Mouse (Mus musculus): ENCODE results near the gene D630039A03Rik.

The D630039A03Rik gene

DNA sequence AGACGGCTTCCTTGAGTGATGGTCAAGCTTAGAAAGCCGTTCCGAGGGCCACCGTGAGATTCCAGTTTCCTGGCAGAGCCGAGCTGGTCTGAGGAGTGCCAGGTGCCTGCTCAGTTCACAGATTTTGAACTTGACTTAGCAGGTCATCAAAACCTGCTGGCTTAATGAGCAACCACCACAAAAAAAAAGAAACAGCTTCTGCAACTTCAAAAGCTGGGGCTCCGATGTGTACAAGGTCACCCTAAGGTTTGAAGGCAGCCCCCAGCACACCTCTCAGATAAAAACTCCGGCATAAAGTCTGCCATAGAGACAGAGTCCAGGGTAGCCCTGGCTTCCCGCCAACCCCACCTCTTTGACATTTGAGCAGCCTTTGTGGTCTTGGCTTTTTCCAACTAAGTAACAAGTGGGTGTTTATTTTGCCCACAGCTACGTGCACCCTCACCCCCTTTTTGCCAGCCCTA, at the start of gene D630039A03Rik:
D630039A03Rik (minus strand) TSS at position 97 of the 461 bp plus-strand sequence.
- in situ Hi-C loops (cut with MboI, MseI): loop anchor here (10.0 kb wide), 1 partner anchor 1079 kb away; the partner anchor contains the start of gene Dnajc25

DNA sequence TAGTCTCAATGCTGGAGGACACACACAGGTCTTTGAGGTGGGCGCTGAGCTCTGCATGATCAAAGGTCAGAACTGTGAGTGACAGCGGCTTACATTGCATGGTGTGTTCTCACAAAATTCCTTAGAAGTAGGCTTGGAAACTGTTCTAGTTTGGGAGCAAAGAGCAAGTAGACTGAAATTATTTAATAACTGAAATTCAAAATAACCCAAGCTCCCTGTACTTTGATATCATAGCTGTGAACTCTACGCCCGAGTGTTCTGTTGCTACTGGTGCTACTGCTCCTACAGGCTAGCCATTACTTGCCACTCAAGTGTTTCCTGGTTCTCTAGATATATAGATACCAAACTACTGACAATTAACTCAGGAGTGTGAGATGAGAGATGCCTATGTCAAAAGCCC, 49.4 kb upstream of the D630039A03Rik start:
- in situ Hi-C loops (cut with MboI, MseI): loop anchor here (5.0 kb wide), 1 partner anchor 67 kb away; no protein-coding TSS in a partner anchor

GRCm38 (mm10) chr4:57964143-57964542, 48.0 kb upstream of the D630039A03Rik start:
- in situ Hi-C loops (cut with MboI, MseI): no loop called here

DNA sequence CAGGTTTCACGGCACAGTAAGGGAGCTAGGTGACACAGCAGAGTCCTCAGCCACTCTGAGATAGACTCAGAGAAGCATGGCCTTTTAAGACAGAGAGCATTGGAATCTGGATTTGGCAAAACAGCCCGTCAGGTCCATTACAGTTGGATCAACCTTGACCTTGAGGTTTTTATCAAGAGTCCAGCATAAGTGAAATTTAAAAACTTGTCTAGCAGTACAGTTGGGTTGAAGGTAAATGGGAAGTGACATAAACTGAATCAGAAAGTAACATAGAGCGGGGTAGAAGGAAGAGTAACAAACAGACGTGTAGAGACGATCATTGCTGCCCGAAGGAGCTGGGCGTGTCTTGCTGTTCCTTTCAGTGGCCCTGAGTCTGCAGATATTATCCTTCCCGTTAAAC, 43.0 kb upstream of the D630039A03Rik start:
- in situ Hi-C loops (cut with MboI, MseI): no loop called here

GRCm38 (mm10) chr4:57958098-57958497, 42.0 kb upstream of the D630039A03Rik start:
- in situ Hi-C loops (cut with MboI, MseI): no loop called here

- in situ Hi-C loops (cut with MboI, MseI): no loop called here
These were observed 41.3 kb upstream of the D630039A03Rik start for GRCm38 (mm10) chr4:57957200-57958085.

GRCm38 (mm10) chr4:57956029-57956960, 40.2 kb upstream of the D630039A03Rik start, which contains the start of gene Txn1:
Gene Txn1, minus strand, starts transcription at chr4:57956411.
- in situ Hi-C loops (cut with MboI, MseI): no loop called here

GRCm38 (mm10) chr4:57955544-57955958, 39.5 kb upstream of the D630039A03Rik start:
- in situ Hi-C loops (cut with MboI, MseI): no loop called here

GRCm38 (mm10) chr4:57954991-57955390, 38.9 kb upstream of the D630039A03Rik start:
- in situ Hi-C loops (cut with MboI, MseI): no loop called here

DNA sequence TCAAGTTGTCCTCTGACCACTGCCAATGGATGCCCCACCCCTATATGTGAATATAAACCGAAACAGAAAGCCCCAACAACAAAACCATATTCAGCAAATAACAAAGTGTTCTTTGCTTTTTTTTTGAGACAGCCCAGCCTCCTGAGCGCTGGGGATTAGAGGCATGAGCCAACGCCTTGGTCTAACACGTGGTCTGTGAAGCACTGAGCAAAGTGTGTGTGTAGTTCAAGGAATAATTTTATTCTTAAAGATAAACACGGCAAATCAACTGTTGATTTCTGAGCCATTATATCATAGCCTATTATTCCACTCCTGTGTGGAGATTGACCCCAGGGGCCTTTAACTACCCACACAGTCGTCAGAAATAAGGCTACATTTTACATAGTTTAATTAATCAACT, 38.5 kb upstream of the D630039A03Rik start:
- in situ Hi-C loops (cut with MboI, MseI): no loop called here

- in situ Hi-C loops (cut with MboI, MseI): no loop called here
These were observed 37.7 kb upstream of the D630039A03Rik start for GRCm38 (mm10) chr4:57953796-57954195.

DNA sequence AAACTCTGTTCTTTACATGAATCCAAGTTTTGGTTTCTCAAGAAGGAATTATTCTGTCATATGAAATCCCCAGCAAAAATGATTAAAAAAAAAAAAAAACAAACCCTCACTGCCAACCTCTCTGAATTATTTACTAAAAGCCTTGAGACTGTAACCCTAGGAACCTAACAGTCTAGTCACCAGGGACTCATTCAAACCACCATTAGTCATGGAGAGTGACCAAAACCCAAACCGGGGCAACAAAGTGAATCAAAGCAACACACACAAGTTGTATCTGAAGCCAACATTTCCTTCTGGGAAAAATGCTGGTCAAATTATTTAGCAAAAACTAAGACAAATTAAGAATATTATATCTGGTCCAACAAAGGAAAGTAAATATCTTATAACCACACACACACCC, 36.8 kb upstream of the D630039A03Rik start:
- in situ Hi-C loops (cut with MboI, MseI): no loop called here

DNA sequence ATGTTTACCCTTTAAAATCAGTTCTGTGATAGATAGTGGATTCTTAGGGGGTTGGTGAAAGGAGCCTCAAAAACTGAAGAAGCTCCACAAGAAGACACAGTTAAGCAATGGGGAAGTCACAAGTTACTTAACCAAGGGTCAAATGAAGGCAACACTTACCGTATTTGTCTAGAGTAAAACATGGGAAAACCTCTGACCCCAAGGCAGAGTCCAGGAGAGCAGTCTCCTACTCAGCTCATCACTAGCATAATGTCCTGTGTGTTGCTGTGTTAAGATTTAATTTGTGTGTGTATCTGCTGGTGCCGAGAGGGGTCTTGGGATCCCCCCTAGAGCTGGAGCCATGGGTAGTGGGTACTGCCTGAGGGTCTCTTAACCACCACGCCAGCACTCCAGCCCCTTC, 36.3 kb upstream of the D630039A03Rik start:
- in situ Hi-C loops (cut with MboI, MseI): no loop called here

DNA sequence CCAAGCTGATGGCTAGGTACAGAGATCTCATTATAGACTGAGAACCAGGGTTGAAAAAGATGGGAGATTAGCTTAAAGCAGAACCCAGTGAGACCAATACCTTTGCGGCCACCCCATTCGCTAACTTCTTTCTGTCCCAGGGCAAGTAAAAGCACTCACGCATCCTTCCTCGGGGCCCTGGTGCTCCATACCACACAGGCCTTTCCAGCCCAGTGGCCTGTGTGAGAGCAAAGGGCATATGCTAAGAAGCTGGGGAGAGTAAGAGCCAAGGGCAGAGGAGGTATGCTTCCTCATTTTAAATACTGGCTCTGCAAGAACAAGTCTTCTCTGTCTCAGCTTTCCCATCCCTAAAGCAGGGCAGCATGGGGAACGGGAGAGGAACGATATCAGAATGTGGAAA, 33.8 kb upstream of the D630039A03Rik start:
- in situ Hi-C loops (cut with MboI, MseI): no loop called here

DNA sequence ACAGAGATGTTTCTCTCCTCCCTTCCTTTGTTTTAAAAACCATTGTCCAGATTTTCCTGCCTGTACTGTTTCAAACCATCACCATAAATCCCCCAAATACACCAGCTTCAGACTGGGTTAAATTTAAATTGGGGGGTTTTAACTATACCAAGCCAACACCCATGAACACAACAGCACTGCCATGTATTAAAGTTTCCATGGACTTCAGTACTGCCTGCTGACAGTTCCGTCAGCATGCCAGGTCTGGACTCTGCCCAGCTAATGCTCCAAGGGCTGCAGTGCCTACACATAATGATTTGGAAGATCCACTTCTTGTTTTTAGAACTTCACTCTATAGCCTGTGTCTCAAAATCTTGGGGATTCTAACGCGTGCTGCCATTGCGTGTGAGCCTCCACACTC, 31.4 kb upstream of the D630039A03Rik start:
- in situ Hi-C loops (cut with MboI, MseI): no loop called here

GRCm38 (mm10) chr4:57947036-57947435, 30.9 kb upstream of the D630039A03Rik start:
- in situ Hi-C loops (cut with MboI, MseI): no loop called here

DNA sequence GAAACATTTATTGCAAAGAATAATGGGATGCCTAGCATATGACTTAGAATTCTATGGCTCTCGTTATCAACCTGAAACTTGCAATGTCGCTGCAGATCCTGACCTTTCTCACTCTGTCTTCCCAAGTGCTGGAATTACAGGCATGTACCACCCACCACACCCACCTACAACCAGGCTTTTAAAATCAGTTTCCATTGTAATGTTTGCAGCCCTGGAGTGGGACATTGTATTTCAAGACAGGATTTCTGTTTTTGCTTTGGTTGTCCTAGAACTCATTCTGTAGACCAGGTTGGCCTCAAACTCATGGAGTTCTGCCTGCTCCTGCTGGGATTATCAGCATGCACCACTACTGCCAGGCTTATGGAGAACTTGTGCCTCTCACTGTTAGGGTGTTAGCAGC, 26.8 kb upstream of the D630039A03Rik start:
- in situ Hi-C loops (cut with MboI, MseI): no loop called here

DNA sequence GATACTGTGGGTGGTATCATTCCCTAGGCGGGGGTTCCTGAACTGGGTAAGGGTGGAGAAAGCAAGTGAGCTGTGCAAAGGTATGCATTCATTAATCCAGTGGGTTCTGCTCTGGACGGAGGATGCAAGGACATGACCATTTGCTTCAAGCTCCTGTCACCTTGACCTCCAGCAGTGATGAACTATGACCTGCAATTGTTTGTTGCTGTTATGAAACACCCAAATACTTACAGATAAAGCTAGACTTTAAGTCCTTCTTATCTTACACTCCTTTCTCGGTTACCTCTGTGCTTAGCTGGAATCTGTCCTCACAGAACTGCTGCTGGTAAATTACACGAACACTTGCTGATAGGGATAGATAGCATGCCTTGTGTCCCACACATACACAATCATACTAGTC, 24.5 kb upstream of the D630039A03Rik start:
- in situ Hi-C loops (cut with MboI, MseI): no loop called here

GRCm38 (mm10) chr4:57937292-57937691, 21.2 kb upstream of the D630039A03Rik start:
- in situ Hi-C loops (cut with MboI, MseI): no loop called here

- in situ Hi-C loops (cut with MboI, MseI): no loop called here
These were observed 18.1 kb upstream of the D630039A03Rik start for GRCm38 (mm10) chr4:57934181-57934580.

DNA sequence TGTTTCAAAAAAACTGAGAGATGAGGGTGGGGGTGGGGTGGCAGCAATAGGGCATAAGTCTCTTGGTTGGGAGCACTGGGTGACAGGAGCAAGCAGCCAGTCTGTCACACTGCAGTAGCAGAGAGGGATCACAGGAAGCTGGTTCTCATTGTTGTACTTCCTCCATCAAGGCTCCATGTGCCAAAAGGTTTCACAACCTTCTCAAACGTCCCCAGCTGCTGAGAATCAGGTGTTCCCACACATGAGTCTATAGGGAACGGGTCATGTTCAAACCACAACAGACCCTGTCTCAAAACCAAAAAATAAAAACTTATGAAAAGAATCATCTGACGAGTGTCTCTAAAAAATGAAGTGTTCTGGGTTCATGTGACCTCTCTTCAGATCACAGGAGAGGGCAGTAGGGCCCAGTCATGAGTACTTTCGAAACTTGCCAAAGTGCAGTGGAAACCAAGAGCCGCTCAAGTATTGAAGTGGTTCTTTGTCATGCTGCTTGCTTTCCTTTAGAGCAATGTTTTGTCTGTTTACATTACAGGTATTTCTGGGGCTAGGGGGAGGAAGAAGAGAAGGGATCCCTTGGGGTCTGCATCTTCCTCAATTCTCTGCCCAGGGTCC, 14.6 kb upstream of the D630039A03Rik start:
- in situ Hi-C loops (cut with MboI, MseI): no loop called here
